Mouse (Mus musculus) left cerebral cortex, adult 18-20 months (tissue): Measurements from ENCODE around the gene Slc37a1. TPM values are rescaled to one million over a fixed set of nuclear protein-coding genes. Genes with fewer than 3 reads are reported as not detected.

Experiments used
- DNase-seq, 2 experiments: peaks; one replicate each; pipeline ENCODE4 v3.0.0; 2021 to 2022; ENCODE audit warnings: low spot score in 2 of 2, mixed read lengths in 1 of 2
- total RNA-seq, 2 experiments: library from RNA; stranded (reverse); gene quantifications; 2 replicates each; pipeline ENCODE4 v1.2.3; 2021

Slc37a1 gene
- total RNA-seq, 2 experiments from 2014 or later = 10.2 to 10.7 TPM

- DNase-seq = no peak
Observed at GRCm38 (mm10) chr17:31315993-31316392, 29.4 kb downstream of the Slc37a1 start.

- DNase-seq = no peak
Observed at GRCm38 (mm10) chr17:31316998-31317397, 30.4 kb downstream of the Slc37a1 start.

DNA sequence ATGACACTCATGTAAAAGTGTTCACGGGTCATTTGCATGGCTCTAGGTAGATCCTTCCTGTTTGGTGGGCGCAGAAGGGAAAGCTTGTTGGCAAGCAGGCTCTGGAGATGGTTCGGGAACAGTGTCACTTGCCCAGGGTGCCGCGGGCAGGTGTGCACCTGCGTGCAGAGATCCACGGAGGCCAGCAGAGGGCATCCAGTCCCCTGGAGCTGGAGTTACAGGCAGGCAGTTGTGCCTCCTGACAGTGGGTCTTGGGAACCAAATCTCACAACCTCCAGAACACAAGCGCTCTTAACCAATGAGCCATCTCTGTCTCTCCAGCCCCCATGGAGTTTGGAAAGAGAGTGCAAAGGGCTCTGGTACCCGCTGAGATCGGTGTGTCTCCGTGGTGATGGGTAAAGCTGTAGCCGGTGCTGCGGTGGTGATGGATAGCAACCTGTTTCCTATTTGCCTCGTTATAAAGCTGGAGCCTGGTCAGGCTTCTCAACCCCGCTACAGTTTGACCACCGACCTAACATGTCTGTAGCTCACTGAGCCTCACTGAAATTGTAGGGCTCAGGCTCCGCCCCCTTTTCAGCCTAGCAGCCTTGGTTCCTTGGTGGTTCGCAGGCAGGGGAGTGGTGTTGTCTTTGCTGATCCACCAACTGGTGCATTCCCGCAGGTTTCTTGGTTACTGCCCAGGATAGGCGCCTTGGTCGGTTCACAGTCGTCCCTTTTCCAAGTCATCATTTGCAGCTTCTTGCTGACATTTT lies 31.1 kb downstream of the Slc37a1 start:
- no peak for DNase-seq

- DNase-seq = no peak
Observed at GRCm38 (mm10) chr17:31318906-31319767, 32.5 kb downstream of the Slc37a1 start.

DNA sequence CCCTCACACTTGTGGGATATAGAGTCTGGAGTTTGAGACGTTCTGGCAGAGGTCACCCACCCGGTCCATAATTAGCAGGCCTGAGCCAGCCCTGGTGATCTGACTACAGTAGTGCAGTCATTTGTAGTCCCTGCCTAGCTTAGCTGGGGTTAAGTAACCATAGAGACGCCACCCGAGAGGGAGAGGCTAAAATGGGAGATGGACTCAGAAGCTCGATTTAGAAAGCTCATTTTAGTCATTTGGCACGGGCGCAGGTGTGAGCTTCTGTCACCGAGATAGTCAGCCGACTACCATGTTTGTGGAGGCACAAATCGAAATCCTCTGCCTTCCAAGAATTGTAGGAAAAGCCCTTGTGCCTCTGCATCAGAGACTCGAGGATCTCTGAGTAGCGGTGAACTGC lies 34.8 kb downstream of the Slc37a1 start:
- peak; percentile 81 for DNase-seq

GRCm38 (mm10) chr17:31322446-31322845 lies 35.9 kb downstream of the Slc37a1 start:
- DNase-seq = no peak

DNA sequence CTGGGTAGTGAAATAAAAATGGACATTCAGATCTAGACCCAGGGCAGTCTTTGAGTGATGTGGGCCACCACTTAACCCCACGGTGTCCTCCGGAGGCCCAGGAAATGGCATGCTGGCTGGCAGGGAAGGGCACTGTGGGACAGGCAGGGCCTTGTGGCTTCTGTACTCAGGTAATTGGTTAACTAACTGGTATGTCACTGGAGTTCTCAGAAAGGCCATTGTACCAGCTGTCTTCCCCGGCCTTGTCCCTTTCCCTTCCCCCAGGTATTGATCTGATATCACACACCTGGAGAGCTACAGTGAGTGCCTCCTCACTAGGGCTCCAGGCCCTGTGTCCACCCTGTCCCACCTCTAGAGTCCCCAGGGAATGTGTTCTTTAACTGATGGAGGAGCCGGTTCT lies 36.8 kb downstream of the Slc37a1 start:
- DNase-seq = no peak

DNA sequence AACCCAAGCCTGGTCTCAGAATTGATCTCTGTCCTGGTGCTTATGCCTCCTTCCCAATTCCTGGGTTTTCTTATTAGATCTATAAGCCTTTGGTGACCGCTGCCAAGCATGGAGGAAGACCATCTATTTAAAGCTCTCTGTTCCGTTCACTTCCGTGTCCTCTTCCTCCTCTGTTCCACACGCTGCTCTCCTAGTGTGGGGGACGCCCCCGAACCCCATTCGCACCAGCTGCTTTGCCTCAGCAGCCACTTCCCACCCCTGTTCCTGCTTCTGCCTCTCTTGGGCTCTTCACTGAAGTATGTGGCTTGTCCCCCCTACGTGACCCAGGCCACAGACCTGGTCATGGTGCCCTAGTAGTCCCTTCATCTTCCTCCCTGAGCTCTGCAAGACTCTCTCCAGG lies 37.6 kb downstream of the Slc37a1 start:
- DNase-seq = no peak

DNA sequence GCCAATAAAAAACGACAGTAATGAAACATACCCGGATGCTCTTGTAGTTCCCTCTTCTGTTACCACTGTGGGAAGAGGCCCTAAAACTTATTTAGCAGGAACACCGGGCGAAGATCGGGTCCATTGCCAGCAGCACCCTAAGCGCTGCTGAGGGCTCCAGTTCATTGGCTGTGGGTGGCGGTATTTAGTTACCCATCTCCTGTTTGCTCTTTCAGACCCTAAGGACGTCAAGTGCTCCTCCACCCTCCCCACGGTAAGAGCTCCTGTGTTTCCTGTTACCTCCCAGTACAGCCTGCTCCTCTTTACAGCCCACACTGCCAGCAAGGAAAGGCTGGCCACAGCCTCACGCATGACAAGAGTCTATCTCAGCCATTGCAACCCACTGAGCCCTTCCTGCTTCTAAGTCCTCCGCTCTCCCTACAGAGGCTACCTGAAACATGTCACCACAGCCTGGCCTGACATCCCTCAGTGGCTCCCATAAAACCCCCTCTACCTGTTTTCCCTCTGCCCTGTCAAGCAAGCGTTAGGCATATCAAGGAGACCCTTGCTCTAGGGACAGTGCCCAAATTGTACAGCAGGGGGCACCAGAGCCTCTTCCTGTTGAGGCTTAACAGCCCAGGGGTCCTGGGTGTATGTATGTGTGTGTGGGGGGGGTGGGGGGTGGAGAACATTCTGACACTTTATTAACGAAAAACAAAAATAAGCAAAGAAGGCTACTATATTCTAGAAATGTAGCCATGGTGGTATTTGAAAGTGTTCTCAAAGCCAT lies 39.0 kb downstream of the Slc37a1 start:
- DNase-seq = no peak

GRCm38 (mm10) chr17:31326220-31326852 lies 39.7 kb downstream of the Slc37a1 start:
- no peak for DNase-seq

DNA sequence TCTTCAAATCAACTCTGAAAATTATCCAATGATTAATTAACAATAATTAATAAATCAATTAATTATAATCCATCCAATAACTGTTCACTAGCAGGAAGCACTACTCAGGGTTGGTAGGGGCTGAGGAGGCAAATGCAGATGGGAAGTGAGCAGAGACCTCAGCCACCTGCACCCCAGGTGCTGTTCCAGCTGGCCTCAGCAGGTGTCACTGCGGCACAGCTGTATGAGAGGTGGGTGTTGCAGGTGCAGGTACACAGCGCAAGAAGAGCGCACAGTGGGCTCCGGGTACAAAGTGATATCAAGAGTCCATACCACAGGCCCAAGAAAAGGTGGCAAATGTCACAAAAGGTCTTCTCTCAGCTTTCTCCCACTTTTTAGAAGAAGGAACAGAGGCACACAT lies 41.9 kb downstream of the Slc37a1 start:
- DNase-seq = no peak

DNA sequence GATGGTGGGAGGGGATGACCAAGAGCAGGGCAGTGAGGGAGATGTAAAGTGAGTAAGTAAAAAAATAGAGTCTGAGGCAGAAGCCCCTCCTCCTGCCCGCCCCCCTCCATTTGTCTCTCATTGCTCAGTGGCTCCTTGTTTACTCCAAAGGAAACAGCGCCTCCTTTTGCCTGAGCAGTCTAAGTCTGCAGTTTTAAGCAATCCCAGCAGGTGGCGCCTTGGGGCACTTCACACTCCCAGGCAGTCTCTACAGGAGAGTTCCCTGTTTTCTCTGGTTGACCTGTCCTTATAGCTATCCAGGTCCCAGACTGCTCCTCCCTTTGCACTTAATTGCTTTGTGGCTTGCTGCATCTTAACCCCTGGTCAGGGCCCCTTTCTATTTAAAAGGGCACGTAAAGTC lies 44.0 kb downstream of the Slc37a1 start:
- peak in 1 of 2 experiments; percentile 60 for DNase-seq

- DNase-seq = no peak
Observed at GRCm38 (mm10) chr17:31331273-31331672, 44.7 kb downstream of the Slc37a1 start.

DNA sequence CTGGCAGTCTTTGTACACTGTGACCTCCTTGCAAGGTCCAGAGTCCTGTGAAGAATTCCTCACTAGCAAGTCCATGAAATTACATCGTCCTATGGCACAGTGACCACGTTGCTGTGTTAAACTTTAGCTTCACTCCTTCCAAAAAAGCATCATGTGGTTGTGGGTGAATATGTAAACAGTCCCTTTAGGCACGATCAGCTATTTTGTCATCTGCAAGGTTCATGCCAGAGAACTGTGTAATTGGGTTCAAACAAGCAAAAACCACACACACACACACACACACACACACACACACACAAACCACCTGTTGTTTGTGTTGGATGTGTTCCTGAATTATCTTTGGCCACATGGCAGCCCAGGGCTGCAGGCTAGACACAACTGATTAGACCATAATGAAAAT lies 45.3 kb downstream of the Slc37a1 start:
- no peak for DNase-seq

DNA sequence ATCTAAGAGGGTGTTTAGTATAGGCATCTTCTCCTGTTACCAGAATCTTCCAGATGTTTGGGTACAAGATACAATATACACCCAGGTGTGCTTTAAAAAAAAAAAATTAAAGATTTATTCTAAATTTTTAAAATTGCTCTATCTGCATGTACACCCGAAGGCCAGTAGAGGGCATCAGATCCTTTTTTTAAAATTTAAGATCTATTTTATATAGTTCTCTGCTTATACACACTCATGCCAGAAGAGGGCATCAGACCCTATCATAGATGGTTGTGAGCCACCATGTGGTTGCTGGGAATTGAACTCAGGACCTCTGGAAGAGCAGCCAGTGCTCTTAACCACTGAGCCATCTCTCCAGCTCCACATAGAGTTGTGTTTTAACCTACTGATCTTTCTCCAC lies 45.7 kb downstream of the Slc37a1 start:
- DNase-seq = no peak

GRCm38 (mm10) chr17:31334509-31335260 lies 48.1 kb downstream of the Slc37a1 start:
- no peak for DNase-seq

GRCm38 (mm10) chr17:31335344-31336080 lies 48.9 kb downstream of the Slc37a1 start:
- no peak for DNase-seq

DNA sequence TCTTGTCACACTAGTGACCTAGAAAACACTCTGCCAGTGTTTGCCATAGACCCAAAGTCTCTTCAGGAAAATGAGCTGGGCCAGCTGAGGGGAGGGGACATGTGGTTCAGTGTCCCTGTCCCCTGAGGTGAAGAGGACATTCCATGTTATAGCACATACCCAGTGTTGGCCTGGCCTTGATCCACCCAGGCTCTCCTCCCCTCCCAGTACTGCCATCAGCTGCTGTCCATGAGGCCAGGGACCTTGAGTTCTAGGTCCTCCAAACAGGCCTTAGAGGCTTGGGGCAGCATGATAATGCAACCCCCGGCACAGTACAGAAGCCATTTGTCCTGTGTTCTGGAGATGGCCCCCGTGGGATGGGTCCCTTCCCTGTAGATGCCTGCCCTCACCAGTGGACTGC lies 53.2 kb downstream of the Slc37a1 start:
- no peak for DNase-seq

DNA sequence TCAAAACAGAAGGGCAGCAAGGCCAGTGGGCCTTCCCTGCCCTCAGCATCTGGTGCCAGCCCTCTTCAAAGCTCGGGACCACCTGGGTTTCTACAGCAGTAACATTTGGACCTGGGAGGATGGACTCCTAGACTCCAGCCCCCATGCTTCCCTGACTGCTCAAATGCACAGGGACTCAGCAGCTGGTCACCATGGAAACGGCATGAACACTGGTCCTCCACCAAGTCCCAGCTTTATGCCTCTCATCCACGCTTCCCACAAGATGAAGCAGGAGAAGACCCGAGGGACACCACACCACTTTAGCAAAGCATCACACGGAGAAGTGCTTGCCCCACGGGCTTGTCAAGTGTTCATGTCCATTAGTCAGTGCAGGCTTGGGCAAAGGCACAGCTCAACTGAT lies 55.6 kb downstream of the Slc37a1 start:
- DNase-seq = peak in 1 of 2 experiments; percentile 35
